Mouse (Mus musculus): ENCODE measurements around the gene Cog4.
"Not testable (repeated sequence)": the region's sequence is repeated elsewhere in the genome, so short reads cannot be mapped to it uniquely, and the experiment has no call there.

Cog4 gene

GRCm38 (mm10) chr8:110831956-110832355, 14.4 kb upstream of the Cog4 start:
- DNase-seq: no peak

- DNase-seq: no peak
Observed at GRCm38 (mm10) chr8:110842012-110842574, 4.3 kb upstream of the Cog4 start.

GRCm38 (mm10) chr8:110843207-110843606, 3.2 kb upstream of the Cog4 start:
- no peak for DNase-seq

- DNase-seq: no peak
Observed at GRCm38 (mm10) chr8:110844941-110845340, 1.5 kb upstream of the Cog4 start.

GRCm38 (mm10) chr8:110845821-110846404, 487 bp upstream of the Cog4 start:
- DNase-seq: no peak

GRCm38 (mm10) chr8:110847171-110847549, 760 bp downstream of the Cog4 start:
- DNase-seq: no peak

GRCm38 (mm10) chr8:110847645-110848495, 1.5 kb downstream of the Cog4 start:
- no peak for DNase-seq

GRCm38 (mm10) chr8:110851186-110851585, 4.8 kb downstream of the Cog4 start:
- no peak for DNase-seq

GRCm38 (mm10) chr8:110856073-110856472, 9.7 kb downstream of the Cog4 start:
- DNase-seq: not testable (repeated sequence)

GRCm38 (mm10) chr8:110856760-110857461, 10.5 kb downstream of the Cog4 start:
- DNase-seq: no peak

GRCm38 (mm10) chr8:110859651-110860501, 13.5 kb downstream of the Cog4 start:
- no peak for DNase-seq

GRCm38 (mm10) chr8:110861347-110862025, 15.1 kb downstream of the Cog4 start:
- DNase-seq: not testable (repeated sequence)

- no peak for DNase-seq
Observed at GRCm38 (mm10) chr8:110870501-110870900, 24.1 kb downstream of the Cog4 start.

GRCm38 (mm10) chr8:110877862-110878261, 31.5 kb downstream of the Cog4 start:
- DNase-seq: no peak

- DNase-seq: no peak
Observed at GRCm38 (mm10) chr8:110881741-110882310, 35.4 kb downstream of the Cog4 start.

- DNase-seq: no peak
Observed at GRCm38 (mm10) chr8:110883824-110884223, 37.4 kb downstream of the Cog4 start.

GRCm38 (mm10) chr8:110886634-110887033, 40.2 kb downstream of the Cog4 start:
- no peak for DNase-seq

GRCm38 (mm10) chr8:110887551-110887950, 41.2 kb downstream of the Cog4 start:
- no peak for DNase-seq

- DNase-seq: no peak
Observed at GRCm38 (mm10) chr8:110888441-110888840, 42.0 kb downstream of the Cog4 start.

GRCm38 (mm10) chr8:110888860-110889259, 42.5 kb downstream of the Cog4 start:
- DNase-seq: no peak

GRCm38 (mm10) chr8:110889904-110890470, 43.6 kb downstream of the Cog4 start:
- DNase-seq: no peak

All from liver (tissue).